Mouse (Mus musculus) neutrophil, adult 59 days (primary cell): ENCODE data around the gene Olfr1298. TPM values are rescaled to one million over a fixed set of nuclear protein-coding genes. Genes with fewer than 3 reads are reported as not detected.

Source experiments
- total RNA-seq, 2 experiments: library from RNA; stranded (reverse); gene quantifications; 1 replicate in 1 of 2; 2 replicates in 1 of 2; pipeline ENCODE4 v1.2.4; 2023

Gene Olfr1298
- not detected for total RNA-seq

DNA sequence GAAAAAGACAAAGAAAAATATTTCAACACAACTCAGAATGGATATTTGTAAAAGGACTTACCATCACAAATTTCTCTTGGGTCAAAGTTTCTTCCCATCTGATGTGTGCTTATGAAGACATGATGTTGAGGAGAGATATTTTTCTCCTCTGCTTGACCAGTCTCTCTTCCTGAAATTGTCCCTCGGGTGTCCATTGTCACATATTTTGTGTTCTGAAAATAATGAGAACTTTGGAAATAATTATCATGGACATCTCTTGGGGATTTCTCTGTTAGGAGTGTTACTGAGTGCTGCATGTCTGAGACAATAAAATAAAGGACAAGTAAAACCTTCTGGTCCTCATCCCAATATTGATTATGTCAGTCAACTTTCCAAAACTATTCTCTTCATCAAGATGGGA is at the start of gene Olfr1298:
TSS of gene Olfr1298 (minus strand) at position 101 of the 400 bp plus-strand sequence.

DNA sequence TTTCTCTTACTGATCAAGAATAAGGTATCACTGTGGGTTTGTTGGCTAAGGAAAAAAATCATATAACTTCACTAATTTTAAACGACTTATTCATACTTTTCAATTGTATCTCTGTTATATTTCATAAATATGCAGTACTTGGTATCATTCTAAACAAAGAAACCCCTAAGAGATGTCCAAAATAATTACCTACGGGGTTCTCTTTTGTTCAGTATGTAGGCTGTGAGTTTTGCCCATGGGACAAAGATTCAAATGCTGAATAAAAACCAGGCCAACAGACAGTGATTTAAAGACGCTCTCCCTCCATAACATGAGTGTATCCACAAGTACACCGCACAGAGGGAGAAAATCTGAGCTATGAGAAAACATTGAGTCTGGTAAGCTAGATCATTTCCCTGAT is 12.1 kb upstream of the Olfr1298 start, which contains the start of gene Olfr1299:
TSS of gene Olfr1299 (plus strand) at position 301 of the 400 bp plus-strand sequence.

DNA sequence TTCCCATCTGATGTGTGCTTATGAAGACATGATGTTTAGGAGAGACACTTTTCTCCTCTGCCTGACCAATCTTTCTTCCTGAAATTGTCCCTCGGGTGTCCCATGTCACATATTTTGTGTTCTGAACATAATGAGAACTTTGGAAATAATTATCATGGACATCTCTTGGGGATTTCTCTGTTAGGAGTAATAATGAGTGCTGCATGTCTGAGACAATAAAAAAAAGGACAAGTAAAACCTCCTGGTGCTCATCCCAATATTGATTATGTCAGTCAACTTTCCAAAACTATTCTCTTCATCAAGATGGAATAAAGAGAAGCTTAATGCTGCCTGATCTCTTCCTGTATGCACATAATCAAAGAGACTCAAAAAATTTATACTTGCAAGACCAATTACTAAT is 22.6 kb downstream of the Olfr1298 start, which contains the start of gene Olfr1297:
TSS of gene Olfr1297 (minus strand) at position 101 of the 400 bp plus-strand sequence.

Other genes starting within 250 kb of the Olfr1298 start
- not detected for gene Olfr1286, start 226.1 kb downstream of the Olfr1298 start, total RNA-seq
- gene Olfr1287, start 200.1 kb downstream of the Olfr1298 start, total RNA-seq: not detected
- gene Olfr1288, start 175.1 kb downstream of the Olfr1298 start, total RNA-seq: not detected
- not detected for gene Olfr1289, start 168.4 kb downstream of the Olfr1298 start, total RNA-seq
- not detected for gene Olfr1290, start 155.4 kb downstream of the Olfr1298 start, total RNA-seq
- gene Olfr1291-ps1, start 152.0 kb downstream of the Olfr1298 start, total RNA-seq: not detected
- not detected for gene Olfr1293-ps, start 124.0 kb downstream of the Olfr1298 start, total RNA-seq
- not detected for gene Olfr1294, start 108.9 kb downstream of the Olfr1298 start, total RNA-seq
- not detected for gene Olfr1295, start 79.5 kb downstream of the Olfr1298 start, total RNA-seq
- not detected for gene Olfr1297, start 22.7 kb downstream of the Olfr1298 start, total RNA-seq
- not detected for gene Olfr1299, start 12.2 kb upstream of the Olfr1298 start, total RNA-seq
- gene Olfr1301, start 101.8 kb upstream of the Olfr1298 start, total RNA-seq: not detected
- gene Olfr1302, start 128.2 kb upstream of the Olfr1298 start, total RNA-seq: not detected
- gene Olfr1303, start 171.1 kb upstream of the Olfr1298 start, total RNA-seq: not detected
- gene Olfr1305, start 227.9 kb upstream of the Olfr1298 start, total RNA-seq: not detected